Mouse (Mus musculus): ENCODE measurements at regions not wholly inside any gene's neighbourhood (a gene's known extent, or its start where the extent isn't known, plus 50 kb on each side); places are given as distances from the start of the nearest gene placed in this dataset.

DNA sequence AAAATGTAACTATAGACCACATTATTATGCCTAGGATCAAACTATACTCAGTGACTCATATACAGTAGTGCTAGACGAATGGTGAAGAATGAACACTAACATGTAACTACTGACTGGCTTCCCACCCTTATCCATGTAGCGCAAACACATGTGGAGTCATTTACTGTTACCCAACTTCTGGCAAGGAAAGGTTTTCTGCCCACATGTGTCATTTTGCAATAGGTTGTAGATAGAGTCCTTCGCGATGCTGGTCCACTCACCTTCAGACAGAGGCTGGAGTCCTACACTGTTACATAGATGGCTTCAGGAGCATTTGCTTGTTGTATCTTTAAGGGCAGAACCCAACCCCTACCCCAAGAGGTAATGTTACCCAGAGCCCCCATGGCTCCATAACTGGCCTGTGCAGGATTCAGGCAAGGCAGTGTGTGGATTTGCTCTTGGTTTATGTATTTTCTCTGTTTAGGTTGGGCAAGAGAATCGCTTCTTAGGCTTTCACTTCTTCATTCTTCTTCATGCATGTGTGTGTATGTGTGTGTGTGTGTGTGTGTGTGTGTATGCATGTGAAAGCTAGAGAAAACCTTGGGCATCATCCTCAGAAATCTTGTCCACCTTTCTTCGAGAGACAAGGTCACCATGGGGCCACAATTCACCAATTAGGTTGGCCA lies 183.8 kb downstream of the Mex3b start:
- no peak for TF ChIP-seq CTCF (IDR thresholded peaks at IDR 0.05; ENCODE audit: borderline replicate concordance, control insufficient read depth, extremely low read depth, insufficient read depth, low read length, poor library complexity)
- TF ChIP-seq POLR2A (IDR thresholded peaks at IDR 0.05; ENCODE audit: control insufficient read depth, extremely low read depth, insufficient read depth, low read length, poor library complexity), result no peak
- WGBS, result 95% methylated on average over 6 of the region's 6 CpGs
- no peak overlapping the region for H3K27ac ChIP-seq (ENCODE audit: control insufficient read depth, insufficient read depth, low read length)
- no peaks in the 10 kb centered on the region for H3K36me3 ChIP-seq (ENCODE audit: control insufficient read depth, insufficient read depth, low read length)
- H3K4me3 ChIP-seq (ENCODE audit: control insufficient read depth, insufficient read depth, low read length), result no peak overlapping the region
- DNase-seq, result no peak
- no peaks in the 10 kb centered on the region for H3K4me1 ChIP-seq (replicated peaks; ENCODE audit: control insufficient read depth, insufficient read depth, low read length)
- no peaks in the 10 kb centered on the region for H3K27me3 ChIP-seq (ENCODE audit: control insufficient read depth, insufficient read depth, low read length)

DNA sequence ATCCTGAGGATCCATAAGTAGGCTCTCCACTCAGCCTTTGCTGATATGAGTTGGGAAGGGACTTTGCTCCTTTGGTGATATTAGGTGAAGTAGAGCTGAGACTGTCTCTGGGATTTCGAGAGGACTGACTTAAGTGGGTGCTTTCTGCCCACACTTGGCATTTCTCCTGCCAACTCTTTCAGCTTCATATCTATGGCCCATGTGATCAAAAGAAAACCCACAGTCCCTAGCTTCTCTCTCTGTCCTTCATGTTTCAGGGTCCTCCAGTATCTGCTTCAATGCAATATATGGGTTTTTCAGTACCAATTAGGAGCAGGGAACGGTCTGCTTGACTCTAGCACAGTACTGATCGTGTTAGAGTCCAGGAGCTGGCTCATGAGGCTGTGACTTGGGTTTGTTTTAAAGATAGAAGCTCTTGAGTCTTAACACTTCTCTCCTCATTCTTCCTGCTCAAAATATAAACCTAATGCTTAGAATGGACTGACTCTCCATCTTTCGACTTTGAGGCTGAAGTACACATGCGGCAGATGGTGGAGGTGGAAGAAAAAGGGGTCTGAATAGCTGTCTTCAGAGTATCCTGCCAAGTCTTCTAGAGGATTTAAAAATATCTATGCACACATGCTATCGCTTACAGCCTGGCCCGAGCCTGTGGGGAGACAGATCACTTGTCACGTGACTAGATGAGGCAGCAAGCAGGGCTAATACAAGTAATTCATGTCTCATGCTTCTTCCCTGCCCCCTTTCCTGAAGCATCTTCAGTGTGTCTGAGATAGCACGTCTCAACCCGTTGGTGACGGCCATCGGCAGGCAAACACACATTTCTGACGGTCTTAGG lies 189.2 kb downstream of the Mex3b start:
- Histone ChIP-seq H3K36me3 (ENCODE audit: control insufficient read depth, insufficient read depth, low read length) (no peaks in the 10 kb centered on the region), H3K27ac (ENCODE audit: control insufficient read depth, insufficient read depth, low read length) (no peak overlapping the region), H3K4me1 (replicated peaks; ENCODE audit: control insufficient read depth, insufficient read depth, low read length) (no peaks in the 10 kb centered on the region), H3K4me3 (ENCODE audit: control insufficient read depth, insufficient read depth, low read length) (no peak overlapping the region), H3K27me3 (ENCODE audit: control insufficient read depth, insufficient read depth, low read length) (no peaks in the 10 kb centered on the region)
- TF ChIP-seq CTCF (IDR thresholded peaks at IDR 0.05; ENCODE audit: borderline replicate concordance, control insufficient read depth, extremely low read depth, insufficient read depth, low read length, poor library complexity) (no peak), POLR2A (IDR thresholded peaks at IDR 0.05; ENCODE audit: control insufficient read depth, extremely low read depth, insufficient read depth, low read length, poor library complexity) (no peak)
- no peak for DNase-seq
- 88% methylated on average over 13 of the region's 13 CpGs for WGBS

DNA sequence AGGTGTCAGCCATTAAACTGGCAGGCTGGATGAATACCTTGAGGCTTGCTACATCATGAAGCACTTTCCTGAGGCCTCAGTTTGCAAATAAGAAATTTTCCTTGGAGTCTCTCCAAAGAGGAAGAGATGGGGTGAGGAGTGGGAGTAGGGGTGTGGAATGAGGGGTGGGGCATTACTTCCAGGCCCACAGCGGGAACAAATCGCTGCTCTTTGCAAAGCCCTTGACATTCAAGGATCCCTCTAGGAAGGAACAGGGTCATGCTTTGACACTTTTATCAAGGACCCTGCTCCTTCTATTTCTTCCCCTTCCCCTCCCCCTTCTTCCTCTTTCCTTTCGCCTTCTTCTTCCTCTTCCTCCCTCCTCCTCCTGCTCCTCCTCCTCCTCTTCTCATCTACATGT lies 193.2 kb downstream of the Mex3b start:
- Histone ChIP-seq H3K27me3 (ENCODE audit: control insufficient read depth, insufficient read depth, low read length) (no peaks in the 10 kb centered on the region), H3K4me3 (ENCODE audit: control insufficient read depth, insufficient read depth, low read length) (no peak overlapping the region), H3K36me3 (ENCODE audit: control insufficient read depth, insufficient read depth, low read length) (no peaks in the 10 kb centered on the region), H3K4me1 (replicated peaks; ENCODE audit: control insufficient read depth, insufficient read depth, low read length) (no peaks in the 10 kb centered on the region), H3K27ac (ENCODE audit: control insufficient read depth, insufficient read depth, low read length) (no peak overlapping the region)
- 88% methylated on average over 3 of the region's 3 CpGs for WGBS
- TF ChIP-seq POLR2A (IDR thresholded peaks at IDR 0.05; ENCODE audit: control insufficient read depth, extremely low read depth, insufficient read depth, low read length, poor library complexity) (no peak), CTCF (IDR thresholded peaks at IDR 0.05; ENCODE audit: borderline replicate concordance, control insufficient read depth, extremely low read depth, insufficient read depth, low read length, poor library complexity) (no peak)
- DNase-seq, result no peak

DNA sequence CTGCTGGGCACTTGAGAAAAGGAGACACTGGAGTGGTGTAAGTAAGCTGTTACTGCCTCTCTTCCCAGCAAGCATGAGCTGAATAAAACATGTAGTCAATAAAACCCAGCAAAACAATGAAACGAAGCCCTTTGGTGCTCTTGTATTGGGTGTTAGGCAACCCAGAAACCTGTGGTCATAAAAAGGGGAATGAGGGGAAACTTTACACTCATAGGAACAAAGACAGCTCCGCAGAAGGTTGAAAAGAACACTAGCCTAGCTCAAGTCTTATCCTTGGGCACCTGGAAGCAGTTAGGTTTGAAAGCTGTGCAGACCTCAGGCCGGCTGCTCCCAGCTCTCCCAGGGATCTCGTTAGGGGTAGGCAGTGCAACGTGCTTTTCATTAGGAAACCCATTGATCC lies 193.6 kb downstream of the Mex3b start:
- WGBS, result 79% methylated on average over 5 of the region's 5 CpGs
- H3K4me3 ChIP-seq (ENCODE audit: control insufficient read depth, insufficient read depth, low read length), result no peak overlapping the region

DNA sequence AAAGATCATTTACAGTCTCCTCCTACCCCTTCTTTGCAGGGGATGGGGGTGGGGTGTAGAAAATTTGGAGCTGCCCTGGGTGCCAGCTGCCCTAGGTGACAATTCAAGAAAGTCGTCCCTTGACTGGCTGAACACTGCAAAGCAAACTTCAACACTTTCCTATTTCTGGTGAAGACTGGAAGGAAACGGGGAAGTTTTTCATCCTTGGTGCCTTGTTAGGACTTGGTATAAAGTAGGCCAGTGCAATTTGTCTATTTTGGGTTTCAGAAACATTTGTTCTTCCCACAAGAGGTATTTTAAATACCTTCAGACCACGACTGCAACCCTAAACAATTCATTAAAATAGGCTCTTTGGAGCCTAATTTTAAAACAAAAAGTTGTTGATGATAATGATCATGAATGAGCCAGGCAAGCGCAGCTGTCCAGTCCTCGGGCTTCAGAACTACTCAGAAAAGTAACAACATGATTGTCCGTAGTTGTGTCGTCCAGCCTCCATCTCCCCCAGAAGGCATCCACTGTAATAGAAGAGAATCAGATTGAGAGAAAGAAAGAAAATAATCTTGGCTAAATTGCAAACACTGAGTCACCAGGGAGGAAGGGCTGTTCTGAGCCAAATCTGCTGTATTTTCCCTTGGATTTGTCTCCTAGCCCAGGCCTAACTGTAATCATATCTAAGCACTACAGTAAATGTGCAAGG lies 194.2 kb downstream of the Mex3b start:
- Histone ChIP-seq H3K4me1 (replicated peaks; ENCODE audit: control insufficient read depth, insufficient read depth, low read length) (no peaks in the 10 kb centered on the region), H3K4me3 (ENCODE audit: control insufficient read depth, insufficient read depth, low read length) (no peak overlapping the region), H3K27ac (ENCODE audit: control insufficient read depth, insufficient read depth, low read length) (no peak overlapping the region), H3K36me3 (ENCODE audit: control insufficient read depth, insufficient read depth, low read length) (no peaks in the 10 kb centered on the region), H3K27me3 (ENCODE audit: control insufficient read depth, insufficient read depth, low read length) (no peaks in the 10 kb centered on the region)
- WGBS, result 89% methylated on average over 7 of the region's 7 CpGs
- no peak for DNase-seq
- TF ChIP-seq CTCF (IDR thresholded peaks at IDR 0.05; ENCODE audit: borderline replicate concordance, control insufficient read depth, extremely low read depth, insufficient read depth, low read length, poor library complexity) (no peak), POLR2A (IDR thresholded peaks at IDR 0.05; ENCODE audit: control insufficient read depth, extremely low read depth, insufficient read depth, low read length, poor library complexity) (no peak)

More for the DNA sequence above, 193.6 kb downstream of the Mex3b start:
- Histone ChIP-seq H3K4me1 (replicated peaks; ENCODE audit: control insufficient read depth, insufficient read depth, low read length) (no peaks in the 10 kb centered on the region), H3K27ac (ENCODE audit: control insufficient read depth, insufficient read depth, low read length) (no peak overlapping the region), H3K36me3 (ENCODE audit: control insufficient read depth, insufficient read depth, low read length) (no peaks in the 10 kb centered on the region), H3K27me3 (ENCODE audit: control insufficient read depth, insufficient read depth, low read length) (no peaks in the 10 kb centered on the region)
- no peak for DNase-seq
- TF ChIP-seq POLR2A (IDR thresholded peaks at IDR 0.05; ENCODE audit: control insufficient read depth, extremely low read depth, insufficient read depth, low read length, poor library complexity) (no peak), CTCF (IDR thresholded peaks at IDR 0.05; ENCODE audit: borderline replicate concordance, control insufficient read depth, extremely low read depth, insufficient read depth, low read length, poor library complexity) (no peak)

DNA sequence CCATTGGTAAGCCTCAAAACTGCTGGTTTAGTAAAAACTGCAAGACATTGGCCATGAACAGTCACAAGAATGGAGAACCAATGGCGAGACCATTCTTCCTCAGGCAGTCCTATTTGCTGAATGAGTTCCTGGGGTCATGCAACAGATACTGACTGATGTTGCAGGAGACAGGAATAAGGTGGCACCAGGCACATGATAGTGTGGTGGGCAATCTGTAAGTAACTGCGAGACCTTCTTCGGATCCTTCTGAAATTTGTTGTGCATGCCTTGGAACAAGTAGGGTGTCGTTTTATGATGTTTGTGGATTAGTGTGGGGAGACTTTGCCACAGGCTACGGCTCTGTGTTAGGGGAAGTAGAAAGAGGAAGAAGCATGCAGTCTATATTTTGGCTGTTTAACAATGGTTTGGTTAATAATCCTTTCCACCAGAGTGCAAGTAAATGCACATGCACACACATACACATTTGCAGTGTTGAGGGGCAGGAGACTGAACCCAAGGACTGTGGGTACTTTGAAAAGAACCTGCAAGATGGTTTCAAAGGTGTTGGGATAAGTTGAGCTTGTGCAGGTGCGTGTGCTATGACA lies 194.9 kb downstream of the Mex3b start:
- H3K36me3 ChIP-seq (ENCODE audit: control insufficient read depth, insufficient read depth, low read length), result no peaks in the 10 kb centered on the region
- H3K27ac ChIP-seq (ENCODE audit: control insufficient read depth, insufficient read depth, low read length), result no peak overlapping the region
- H3K4me3 ChIP-seq (ENCODE audit: control insufficient read depth, insufficient read depth, low read length), result no peak overlapping the region
- H3K4me1 ChIP-seq (replicated peaks; ENCODE audit: control insufficient read depth, insufficient read depth, low read length), result no peaks in the 10 kb centered on the region
- no peak for DNase-seq
- no peaks in the 10 kb centered on the region for H3K27me3 ChIP-seq (ENCODE audit: control insufficient read depth, insufficient read depth, low read length)
- TF ChIP-seq POLR2A (IDR thresholded peaks at IDR 0.05; ENCODE audit: control insufficient read depth, extremely low read depth, insufficient read depth, low read length, poor library complexity), result no peak
- 41% methylated on average over 6 of the region's 6 CpGs for WGBS
